Mouse (Mus musculus): ENCODE results near the gene Sh2d7. TPM values are rescaled to one million over a fixed set of nuclear protein-coding genes. Genes with fewer than 3 reads are reported as not detected.
A peak's percentile ranks its signal among the peaks of the same experiment; 100 is the strongest.

The Sh2d7 gene
- total and polyA plus RNA-seq, 2 experiments: not detected

DNA sequence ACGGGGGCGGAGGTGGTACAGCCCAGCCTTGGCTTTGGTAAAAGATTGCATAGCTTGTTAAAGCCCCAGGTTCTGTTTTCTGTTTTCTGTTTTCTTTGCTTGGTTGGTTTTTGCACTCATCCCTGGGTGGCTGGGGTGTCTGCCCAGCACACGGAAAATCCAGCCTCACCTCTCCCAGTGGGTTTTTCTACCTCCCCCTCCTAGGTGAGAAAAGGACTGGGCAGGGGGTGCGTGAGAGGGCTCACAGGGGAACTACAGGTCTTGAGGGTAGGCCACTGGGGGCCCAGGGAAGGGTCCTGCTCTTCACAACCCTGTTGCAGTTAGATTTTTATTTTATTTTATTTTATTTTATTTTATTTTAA is 6.2 kb downstream of the Sh2d7 start:
- 88% methylated on average over 4 of the region's 4 CpGs for WGBS
- Histone ChIP-seq H3K36me3 (ENCODE audit: control insufficient read depth, insufficient read depth, low read length) (no peaks in the 10 kb centered on the region), H3K4me1 (ENCODE audit: control insufficient read depth, insufficient read depth, low read length) (no peaks in the 10 kb centered on the region; the same call in 1 of the 2 replicates)

DNA sequence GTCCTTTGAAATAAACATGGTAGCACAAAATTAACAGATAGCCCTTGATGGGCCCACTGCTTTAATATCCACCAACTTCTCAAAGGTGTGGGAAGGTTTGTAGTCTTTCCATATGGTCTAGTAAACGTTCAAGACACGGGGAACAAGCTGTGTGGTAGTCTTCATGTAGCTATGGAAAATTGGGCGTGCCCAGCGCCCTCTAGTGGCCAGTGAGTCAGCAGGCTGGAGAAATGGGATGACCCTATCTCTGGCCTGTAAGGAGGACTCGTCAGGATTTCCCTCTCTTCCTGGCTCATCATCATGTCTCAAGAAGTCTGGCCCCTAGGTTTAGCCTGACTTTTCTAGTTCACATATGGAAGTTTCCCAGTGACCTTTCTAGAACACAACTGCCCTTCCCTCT is 8.8 kb downstream of the Sh2d7 start:
- Histone ChIP-seq H3K4me1 (ENCODE audit: control insufficient read depth, insufficient read depth, low read length) (no peaks in the 10 kb centered on the region; the same call in 1 of the 2 replicates), H3K9ac (ENCODE audit: low read depth, low read length) (no peak overlapping the region), H3K79me2 (ENCODE audit: control insufficient read depth, insufficient read depth, low read length) (no peaks in the 10 kb centered on the region), H3K4me3 (ENCODE audit: insufficient read depth, low read depth, low read length) (no peak overlapping the region), H3K27me3 (ENCODE audit: control insufficient read depth, insufficient read depth, low read length) (no peaks in the 10 kb centered on the region), H3K36me3 (ENCODE audit: control insufficient read depth, insufficient read depth, low read length) (no peaks in the 10 kb centered on the region), H3K27ac (replicated peaks; ENCODE audit: insufficient read depth, low read depth, low read length) (no peak overlapping the region)
- 5% methylated on average over 5 of the region's 5 CpGs for WGBS
- peak; percentile 44 for DNase-seq (ENCODE audit: extremely low read depth, low read depth, low spot score)
- TF ChIP-seq CTCF (IDR thresholded peaks at IDR 0.05; ENCODE audit: low read depth, low read length) (peak; percentile 96), POLR2A (IDR thresholded peaks at IDR 0.05; ENCODE audit: extremely low read depth, insufficient read depth, low read length) (no peak)

More for the DNA sequence above, 6.2 kb downstream of the Sh2d7 start:
- Histone ChIP-seq H3K79me2 (ENCODE audit: control insufficient read depth, insufficient read depth, low read length) (no peaks in the 10 kb centered on the region), H3K27me3 (ENCODE audit: control insufficient read depth, insufficient read depth, low read length) (no peaks in the 10 kb centered on the region), H3K4me3 (ENCODE audit: insufficient read depth, low read depth, low read length) (no peak overlapping the region), H3K27ac (replicated peaks; ENCODE audit: insufficient read depth, low read depth, low read length) (no peak overlapping the region), H3K9ac (ENCODE audit: low read depth, low read length) (no peak overlapping the region)
- TF ChIP-seq POLR2A (IDR thresholded peaks at IDR 0.05; ENCODE audit: extremely low read depth, insufficient read depth, low read length) (no peak), CTCF (IDR thresholded peaks at IDR 0.05; ENCODE audit: low read depth, low read length) (no peak)
- no peak for DNase-seq (ENCODE audit: extremely low read depth, low read depth, low spot score)

DNA sequence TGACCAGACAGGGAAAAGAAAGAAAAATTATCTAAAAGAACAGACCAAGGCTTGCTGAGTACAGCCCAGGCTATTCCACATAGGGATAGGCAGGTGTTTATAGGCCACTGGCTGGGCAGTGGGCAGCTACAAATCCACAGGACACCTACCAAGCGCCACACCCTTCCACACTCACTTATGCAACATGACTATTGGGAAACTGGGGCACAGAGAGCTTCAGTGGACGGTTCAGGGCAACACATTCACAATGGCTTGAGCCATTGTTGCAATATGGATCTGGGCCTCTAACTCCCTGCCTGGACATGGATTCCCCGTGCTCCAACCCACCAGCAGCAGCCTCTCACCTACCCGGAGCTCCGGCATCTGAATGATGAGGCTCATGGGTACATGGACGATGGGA is 10.6 kb downstream of the Sh2d7 start:
- no peaks in the 10 kb centered on the region for H3K36me3 ChIP-seq (ENCODE audit: control insufficient read depth, insufficient read depth, low read length)
- no peak overlapping the region for H3K4me3 ChIP-seq (ENCODE audit: insufficient read depth, low read depth, low read length)
- H3K79me2 ChIP-seq (ENCODE audit: control insufficient read depth, insufficient read depth, low read length): no peaks in the 10 kb centered on the region
- no peaks in the 10 kb centered on the region for H3K27me3 ChIP-seq (ENCODE audit: control insufficient read depth, insufficient read depth, low read length)
- 83% methylated on average over 6 of the region's 6 CpGs for WGBS
- H3K4me1 ChIP-seq (ENCODE audit: control insufficient read depth, insufficient read depth, low read length): no peaks in the 10 kb centered on the region; the same call in 1 of the 2 replicates
- H3K9ac ChIP-seq (ENCODE audit: low read depth, low read length): no peak overlapping the region
- DNase-seq (ENCODE audit: extremely low read depth, low read depth, low spot score): peak; percentile 36
- TF ChIP-seq CTCF (IDR thresholded peaks at IDR 0.05; ENCODE audit: low read depth, low read length) (no peak), POLR2A (IDR thresholded peaks at IDR 0.05; ENCODE audit: extremely low read depth, insufficient read depth, low read length) (no peak)
- no peak overlapping the region for H3K27ac ChIP-seq (replicated peaks; ENCODE audit: insufficient read depth, low read depth, low read length)

DNA sequence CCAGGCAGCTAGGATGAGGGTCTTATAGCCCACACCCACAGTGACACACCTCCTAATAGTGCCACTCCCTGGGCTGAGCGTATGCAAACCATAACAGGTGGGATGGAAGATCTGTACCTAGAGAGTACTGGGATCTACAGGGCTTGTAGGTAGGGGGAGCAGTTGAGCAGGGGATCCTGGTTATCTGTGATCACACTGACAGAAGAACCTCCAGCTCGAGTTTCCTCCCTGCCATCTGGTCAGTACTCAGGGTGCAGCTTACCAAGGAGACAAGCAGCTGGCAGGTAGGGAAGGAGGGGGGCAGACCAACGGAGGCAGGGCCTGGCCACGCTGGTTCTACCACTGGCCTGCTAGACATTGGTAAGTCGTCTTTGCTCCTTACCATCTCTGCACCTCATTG is 13.6 kb downstream of the Sh2d7 start:
- Histone ChIP-seq H3K4me1 (ENCODE audit: control insufficient read depth, insufficient read depth, low read length) (no peaks in the 10 kb centered on the region; the same call in 1 of the 2 replicates), H3K36me3 (ENCODE audit: control insufficient read depth, insufficient read depth, low read length) (no peaks in the 10 kb centered on the region), H3K27ac (replicated peaks; ENCODE audit: insufficient read depth, low read depth, low read length) (no peak overlapping the region), H3K79me2 (ENCODE audit: control insufficient read depth, insufficient read depth, low read length) (no peaks in the 10 kb centered on the region), H3K4me3 (ENCODE audit: insufficient read depth, low read depth, low read length) (no peak overlapping the region), H3K9ac (ENCODE audit: low read depth, low read length) (no peak overlapping the region), H3K27me3 (ENCODE audit: control insufficient read depth, insufficient read depth, low read length) (no peaks in the 10 kb centered on the region)
- TF ChIP-seq POLR2A (IDR thresholded peaks at IDR 0.05; ENCODE audit: extremely low read depth, insufficient read depth, low read length): no peak
- TF ChIP-seq CTCF (IDR thresholded peaks at IDR 0.05; ENCODE audit: low read depth, low read length): peak; percentile 36
- WGBS: 37% methylated on average over 5 of the region's 5 CpGs
- DNase-seq (ENCODE audit: extremely low read depth, low read depth, low spot score): peak; percentile 25

DNA sequence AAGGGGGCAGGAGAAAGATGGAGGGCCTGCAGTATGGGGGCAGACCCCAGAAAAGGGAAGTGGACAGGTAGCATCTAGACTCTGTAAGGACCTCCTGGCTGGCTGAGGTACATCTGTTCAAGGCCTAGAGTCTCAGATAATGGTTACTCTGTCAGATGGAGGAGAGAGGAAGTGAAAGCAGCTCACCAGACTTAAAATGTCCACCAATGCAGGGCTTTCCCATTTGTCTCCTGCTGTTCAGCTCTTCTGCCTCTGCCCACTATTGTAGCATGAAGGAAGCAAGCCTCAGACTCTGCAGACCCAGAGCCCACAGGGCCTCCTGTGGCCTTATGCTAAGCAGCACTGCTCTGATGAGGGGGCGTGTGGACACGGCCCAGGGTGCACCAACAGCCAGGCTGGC is 16.3 kb downstream of the Sh2d7 start:
- Histone ChIP-seq H3K4me3 (ENCODE audit: insufficient read depth, low read depth, low read length) (no peak overlapping the region), H3K79me2 (ENCODE audit: control insufficient read depth, insufficient read depth, low read length) (no peaks in the 10 kb centered on the region), H3K36me3 (ENCODE audit: control insufficient read depth, insufficient read depth, low read length) (no peaks in the 10 kb centered on the region), H3K27me3 (ENCODE audit: control insufficient read depth, insufficient read depth, low read length) (no peaks in the 10 kb centered on the region), H3K4me1 (ENCODE audit: control insufficient read depth, insufficient read depth, low read length) (no peaks in the 10 kb centered on the region), H3K27ac (replicated peaks; ENCODE audit: insufficient read depth, low read depth, low read length) (no peak overlapping the region), H3K9ac (ENCODE audit: low read depth, low read length) (no peak overlapping the region)
- 72% methylated on average over 2 of the region's 2 CpGs for WGBS
- TF ChIP-seq CTCF (IDR thresholded peaks at IDR 0.05; ENCODE audit: low read depth, low read length): no peak
- no peak for TF ChIP-seq POLR2A (IDR thresholded peaks at IDR 0.05; ENCODE audit: extremely low read depth, insufficient read depth, low read length)
- DNase-seq (ENCODE audit: extremely low read depth, low read depth, low spot score): no peak

DNA sequence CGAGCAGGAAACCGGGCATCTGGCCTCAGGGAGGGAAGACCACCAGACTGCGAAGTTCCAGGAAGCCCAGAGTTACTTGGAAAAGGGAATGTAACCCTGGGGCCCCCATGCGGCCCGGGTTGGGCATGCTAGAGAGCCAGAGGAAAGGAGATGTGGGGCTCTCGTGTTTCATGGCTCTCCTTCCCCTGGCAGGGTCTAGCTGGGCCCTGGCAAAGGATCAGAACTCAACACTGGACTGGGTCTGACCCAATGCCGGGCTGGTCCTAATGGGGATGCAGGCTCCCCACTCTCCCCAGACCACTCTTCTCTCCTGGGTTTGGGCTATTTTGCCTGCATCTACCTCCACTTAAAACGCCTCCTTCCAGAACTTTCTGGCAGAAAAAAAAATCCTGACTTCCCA is 19.9 kb downstream of the Sh2d7 start:
- no peaks in the 10 kb centered on the region for H3K27me3 ChIP-seq (ENCODE audit: control insufficient read depth, insufficient read depth, low read length)
- DNase-seq (ENCODE audit: extremely low read depth, low read depth, low spot score): no peak
- no peak overlapping the region for H3K9ac ChIP-seq (ENCODE audit: low read depth, low read length)
- TF ChIP-seq CTCF (IDR thresholded peaks at IDR 0.05; ENCODE audit: low read depth, low read length): no peak
- no peak for TF ChIP-seq POLR2A (IDR thresholded peaks at IDR 0.05; ENCODE audit: extremely low read depth, insufficient read depth, low read length)
- 89% methylated on average over 8 of the region's 8 CpGs for WGBS
- peaks cover 2% of the 10 kb centered on the region; the same call in 1 of the 2 replicates for H3K4me1 ChIP-seq (ENCODE audit: control insufficient read depth, insufficient read depth, low read length)
- H3K4me3 ChIP-seq (ENCODE audit: insufficient read depth, low read depth, low read length): no peak overlapping the region
- H3K36me3 ChIP-seq (ENCODE audit: control insufficient read depth, insufficient read depth, low read length): no peaks in the 10 kb centered on the region
- H3K27ac ChIP-seq (replicated peaks; ENCODE audit: insufficient read depth, low read depth, low read length): no peak overlapping the region
- no peaks in the 10 kb centered on the region for H3K79me2 ChIP-seq (ENCODE audit: control insufficient read depth, insufficient read depth, low read length)

Data from liver, adult 2 months (tissue).